Mouse (Mus musculus) liver, adult 2 months (tissue): ENCODE measurements at regions not wholly inside any gene's neighbourhood (a gene's known extent, or its start where the extent isn't known, plus 50 kb on each side); places are given as distances from the start of the nearest gene placed in this dataset.

Experiments
- CTCF ChIP-seq: fragments of 200-500 bp; IDR thresholded peaks from 2 replicates; pipeline ENCODE4 v1.5.1; 2011; ENCODE audit warnings: low read depth, low read length, control low read depth
- POLR2A ChIP-seq: fragments of 200-500 bp; IDR thresholded peaks from 2 replicates; pipeline ENCODE4 v1.6.1; 2011; ENCODE audit warnings: low read length, control low read depth; ENCODE audit not compliant: insufficient read depth; ENCODE audit errors: extremely low read depth

- TF ChIP-seq CTCF (no peak), POLR2A (no peak)
Observed at GRCm38 (mm10) chr4:53223379-53223778, 63.7 kb upstream of the Abca1 start.
